Mouse (Mus musculus): Measurements from ENCODE around the gene Gbgt1. TPM values are rescaled to one million over a fixed set of nuclear protein-coding genes. Genes with fewer than 3 reads are reported as not detected.

Gbgt1 gene
- polyA plus RNA-seq, 1 experiment from 2014 or later, result 3.7 TPM

DNA sequence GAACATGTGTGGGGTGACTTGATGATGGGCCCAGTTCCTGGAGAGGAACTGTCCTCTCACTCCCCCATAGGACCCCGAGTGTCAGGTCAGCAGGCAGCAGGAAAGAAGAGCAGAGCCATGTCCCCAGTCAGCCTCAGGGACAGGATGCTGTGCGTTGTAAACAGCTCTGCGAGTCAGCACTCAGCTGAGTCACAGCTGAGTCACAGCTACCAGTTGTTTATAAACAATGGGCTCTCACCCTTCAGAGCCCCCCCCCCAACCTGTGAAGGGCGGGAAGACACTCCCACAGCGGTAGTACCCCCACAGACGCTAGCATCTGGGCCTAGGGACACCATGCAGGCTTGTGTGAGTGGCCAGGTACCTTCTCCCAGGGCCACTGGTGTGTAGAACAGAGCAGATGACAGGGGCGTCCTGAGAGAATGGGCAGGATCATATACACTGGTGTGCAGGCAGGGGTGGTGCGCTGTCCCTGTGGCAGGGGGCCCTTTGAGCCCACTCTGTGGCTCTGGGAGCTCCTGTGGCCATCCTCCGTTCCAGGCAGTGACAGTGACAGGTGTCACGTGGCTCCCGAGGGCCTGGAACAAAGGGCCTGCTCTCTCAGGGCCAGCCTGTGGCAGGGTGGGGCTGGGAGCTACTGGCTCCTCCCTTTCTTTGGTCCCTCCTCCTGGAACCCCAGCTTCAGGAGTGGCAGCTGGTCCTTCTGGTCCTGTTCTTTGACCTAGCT is 28.7 kb downstream of the Gbgt1 start:
- Histone ChIP-seq H3K4me2 (replicated peaks) (peak overlapping the region; percentile 46), H3K27me3 (replicated peaks) (no peaks in the 10 kb centered on the region), H3K36me3 (no peaks in the 10 kb centered on the region), H3K9ac (peak overlapping the region; percentile 34), H3K4me3 (replicated peaks) (no peak overlapping the region), H3K9me3 (no peaks in the 10 kb centered on the region), H3K27ac (peak overlapping the region; percentile 90), H3K4me1 (replicated peaks) (peaks cover 44% of the 10 kb centered on the region)
- peak; percentile 93 for ATAC-seq
- WGBS, result 15% methylated on average over 11 of the region's 11 CpGs

DNA sequence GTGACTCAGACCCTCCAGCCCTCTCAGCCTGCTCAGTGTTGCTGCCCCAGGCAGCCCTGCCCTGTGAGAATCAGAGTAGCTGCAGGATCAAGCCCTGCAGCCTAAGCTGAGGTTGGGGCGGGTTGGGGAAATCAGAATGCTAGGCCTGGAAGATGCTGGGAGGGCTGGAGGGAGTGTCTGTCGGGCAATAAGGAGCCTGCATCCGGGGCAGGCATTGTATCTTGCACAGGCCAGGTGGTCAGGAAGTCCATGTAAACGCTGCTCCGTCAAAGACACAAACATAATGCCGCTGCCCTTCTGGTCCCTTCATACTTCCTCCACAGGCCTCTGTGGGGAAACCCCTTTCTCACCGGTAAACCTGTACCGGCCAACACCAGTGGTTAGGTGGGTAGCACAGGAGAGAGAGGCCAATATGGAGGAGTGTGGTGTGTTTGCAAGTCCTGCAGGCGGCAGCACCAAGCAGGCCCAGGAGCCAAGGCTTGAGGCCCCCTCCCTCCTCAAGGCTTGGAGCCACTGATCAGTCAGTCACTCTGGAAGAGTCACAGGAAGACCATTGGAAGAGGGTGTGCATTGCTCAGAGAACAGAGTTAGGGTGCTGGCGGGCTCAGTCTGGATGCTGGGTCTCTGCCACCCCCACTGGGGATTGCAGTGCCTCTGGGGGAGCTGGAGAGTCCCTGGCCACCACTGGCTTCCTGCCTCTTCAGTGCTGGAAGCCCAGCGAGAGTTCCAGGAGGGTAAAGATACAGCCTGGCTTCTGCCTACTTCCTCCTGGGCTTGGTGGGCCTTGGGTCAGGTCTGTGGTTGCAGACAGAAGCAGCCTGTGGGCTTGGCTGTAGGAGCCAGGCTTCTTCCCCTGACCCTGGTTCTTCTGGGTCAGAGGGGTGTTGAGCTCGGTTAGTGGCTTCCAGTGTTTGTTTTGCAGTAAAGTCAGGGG is 29.5 kb downstream of the Gbgt1 start:
- 26% methylated on average over 12 of the region's 12 CpGs for WGBS
- H3K4me1 ChIP-seq (replicated peaks), result peaks cover 44% of the 10 kb centered on the region
- no peaks in the 10 kb centered on the region for H3K27me3 ChIP-seq (replicated peaks)
- H3K27ac ChIP-seq, result peak overlapping the region; percentile 90
- H3K9me3 ChIP-seq, result no peaks in the 10 kb centered on the region
- peak; percentile 47 for ATAC-seq
- H3K4me2 ChIP-seq (replicated peaks), result peak overlapping the region; percentile 46
- peak overlapping the region; percentile 6 for H3K9ac ChIP-seq
- no peaks in the 10 kb centered on the region for H3K36me3 ChIP-seq
- no peak overlapping the region for H3K4me3 ChIP-seq (replicated peaks)

DNA sequence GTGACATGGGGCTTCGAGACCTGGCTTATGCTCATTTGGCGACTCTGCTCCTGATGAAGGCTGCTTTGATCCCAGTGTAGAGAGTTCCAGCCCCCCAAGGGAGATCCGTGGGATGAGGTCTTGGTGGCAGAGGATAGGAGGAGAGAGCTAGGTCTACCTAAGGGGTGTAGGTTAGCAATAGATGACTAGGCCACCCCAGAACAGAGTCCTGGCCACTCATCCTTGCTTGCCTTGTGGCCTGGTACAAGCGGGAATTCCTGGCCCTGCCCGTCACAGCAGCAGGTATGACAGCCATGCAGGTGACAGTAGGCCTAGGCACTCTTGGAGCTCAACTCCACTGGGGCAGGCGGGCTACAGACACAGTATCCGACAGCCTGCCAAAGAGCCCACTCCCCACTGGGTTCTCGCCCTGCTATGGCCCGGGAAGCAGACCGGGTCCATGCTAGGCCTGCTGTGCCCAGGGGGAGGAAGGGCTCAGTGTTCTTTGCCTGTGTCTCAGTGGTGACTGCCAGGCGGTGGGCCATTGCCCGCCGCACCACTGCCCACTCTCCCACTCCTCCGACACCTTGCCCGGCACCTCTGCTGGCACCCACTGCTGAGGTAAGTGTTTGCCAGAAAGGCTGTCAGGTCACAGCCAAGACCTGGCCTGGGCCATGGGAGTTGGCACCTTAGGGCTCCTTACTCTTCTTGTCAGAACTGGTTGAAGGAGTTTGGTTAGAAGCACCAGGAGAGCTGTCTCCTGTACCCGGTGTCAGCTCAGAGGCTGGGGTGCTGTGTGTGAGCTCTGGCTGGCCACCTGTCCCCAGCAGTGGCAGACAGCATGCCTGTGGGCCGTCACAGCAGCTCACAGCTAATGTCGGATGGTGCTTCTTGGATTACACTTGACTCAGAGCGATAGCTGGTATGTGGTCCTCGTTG is 31.0 kb downstream of the Gbgt1 start:
- H3K27me3 ChIP-seq (replicated peaks), result no peaks in the 10 kb centered on the region
- no peaks in the 10 kb centered on the region for H3K36me3 ChIP-seq
- peaks cover 50% of the 10 kb centered on the region for H3K4me1 ChIP-seq (replicated peaks)
- no peak overlapping the region for H3K4me3 ChIP-seq (replicated peaks)
- no peak overlapping the region for H3K27ac ChIP-seq
- no peak overlapping the region for H3K9ac ChIP-seq
- WGBS, result 90% methylated on average over 20 of the region's 20 CpGs
- no peak overlapping the region for H3K4me2 ChIP-seq (replicated peaks)
- ATAC-seq, result no peak
- no peaks in the 10 kb centered on the region for H3K9me3 ChIP-seq

DNA sequence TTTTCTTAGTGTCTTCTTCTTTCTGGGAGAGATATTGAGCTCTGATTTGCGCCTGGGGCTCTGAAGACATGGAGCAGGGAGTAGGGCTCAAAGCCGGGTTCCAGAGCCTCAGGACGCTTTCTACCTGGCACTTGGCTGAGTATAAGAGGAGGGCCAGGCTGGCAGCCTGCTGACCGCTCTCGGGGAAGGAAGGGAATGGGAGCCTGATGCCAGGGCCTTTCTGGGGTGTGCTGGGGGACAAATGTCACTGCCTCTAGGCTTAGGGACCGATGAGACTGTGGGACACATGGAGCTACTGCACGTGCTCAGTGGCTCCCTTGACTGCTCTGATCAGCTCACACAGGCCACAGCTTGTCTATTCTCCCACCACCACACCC is 31.7 kb downstream of the Gbgt1 start:
- ATAC-seq, result no peak
- H3K36me3 ChIP-seq, result no peaks in the 10 kb centered on the region
- no peak overlapping the region for H3K4me2 ChIP-seq (replicated peaks)
- H3K9me3 ChIP-seq, result no peaks in the 10 kb centered on the region
- 93% methylated on average over 7 of the region's 7 CpGs for WGBS
- H3K27ac ChIP-seq, result no peak overlapping the region
- no peak overlapping the region for H3K9ac ChIP-seq
- no peak overlapping the region for H3K4me3 ChIP-seq (replicated peaks)
- H3K27me3 ChIP-seq (replicated peaks), result no peaks in the 10 kb centered on the region
- peaks cover 53% of the 10 kb centered on the region for H3K4me1 ChIP-seq (replicated peaks)

DNA sequence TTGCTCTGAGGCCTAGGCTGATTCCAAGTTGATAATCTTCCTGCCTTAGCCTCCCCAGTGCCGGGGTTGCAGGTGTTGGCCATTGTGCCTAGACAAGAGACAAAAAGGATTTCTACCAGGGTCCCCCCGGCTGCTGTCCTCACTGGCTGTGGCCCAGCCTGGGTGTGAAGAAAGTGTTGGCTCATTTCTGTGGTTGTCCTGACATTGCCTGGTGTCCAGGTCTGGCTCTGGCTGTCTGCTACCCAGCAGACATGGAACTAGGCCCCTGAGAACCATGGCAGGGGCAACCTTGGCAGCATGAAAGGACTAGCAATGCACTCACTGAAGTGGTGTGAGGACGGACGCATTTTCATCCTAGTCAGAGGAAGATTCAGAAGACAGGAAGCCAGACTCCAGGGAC is 33.2 kb downstream of the Gbgt1 start:
- H3K4me2 ChIP-seq (replicated peaks), result no peak overlapping the region
- no peak for ATAC-seq
- peaks cover 53% of the 10 kb centered on the region for H3K4me1 ChIP-seq (replicated peaks)
- no peak overlapping the region for H3K27ac ChIP-seq
- H3K36me3 ChIP-seq, result no peaks in the 10 kb centered on the region
- no peaks in the 10 kb centered on the region for H3K9me3 ChIP-seq
- H3K27me3 ChIP-seq (replicated peaks), result no peaks in the 10 kb centered on the region
- H3K4me3 ChIP-seq (replicated peaks), result no peak overlapping the region
- 0 out of 2 replicates have a peak overlapping the region, but pooled peaks have one; percentile 5 for H3K9ac ChIP-seq
- 75% methylated on average over 4 of the region's 4 CpGs for WGBS

DNA sequence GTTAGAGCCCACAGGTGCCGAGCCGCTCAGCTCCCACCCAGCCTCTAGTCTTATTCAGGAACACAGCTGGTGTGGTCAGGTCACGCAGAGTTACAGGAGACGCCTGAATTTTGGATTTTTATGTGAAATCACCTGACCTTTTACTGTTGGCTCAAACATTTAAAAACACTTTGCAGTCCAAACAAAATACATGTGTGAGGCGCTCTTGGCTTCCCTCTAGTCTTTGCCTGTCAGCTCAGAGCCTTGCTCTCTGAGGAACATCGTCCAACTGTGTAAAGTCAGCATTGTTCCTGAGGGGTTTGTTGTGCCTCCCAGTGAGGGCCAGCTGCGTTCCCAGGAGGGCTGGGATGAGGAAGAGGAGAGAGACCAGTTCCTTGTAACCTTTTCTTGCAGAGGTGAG is 33.6 kb downstream of the Gbgt1 start:
- Histone ChIP-seq H3K9me3 (no peaks in the 10 kb centered on the region), H3K9ac (no peak overlapping the region), H3K36me3 (no peaks in the 10 kb centered on the region), H3K4me1 (replicated peaks) (peaks cover 53% of the 10 kb centered on the region), H3K4me3 (replicated peaks) (no peak overlapping the region), H3K27ac (no peak overlapping the region), H3K27me3 (replicated peaks) (no peaks in the 10 kb centered on the region), H3K4me2 (replicated peaks) (no peak overlapping the region)
- 66% methylated on average over 7 of the region's 7 CpGs for WGBS
- ATAC-seq, result no peak

DNA sequence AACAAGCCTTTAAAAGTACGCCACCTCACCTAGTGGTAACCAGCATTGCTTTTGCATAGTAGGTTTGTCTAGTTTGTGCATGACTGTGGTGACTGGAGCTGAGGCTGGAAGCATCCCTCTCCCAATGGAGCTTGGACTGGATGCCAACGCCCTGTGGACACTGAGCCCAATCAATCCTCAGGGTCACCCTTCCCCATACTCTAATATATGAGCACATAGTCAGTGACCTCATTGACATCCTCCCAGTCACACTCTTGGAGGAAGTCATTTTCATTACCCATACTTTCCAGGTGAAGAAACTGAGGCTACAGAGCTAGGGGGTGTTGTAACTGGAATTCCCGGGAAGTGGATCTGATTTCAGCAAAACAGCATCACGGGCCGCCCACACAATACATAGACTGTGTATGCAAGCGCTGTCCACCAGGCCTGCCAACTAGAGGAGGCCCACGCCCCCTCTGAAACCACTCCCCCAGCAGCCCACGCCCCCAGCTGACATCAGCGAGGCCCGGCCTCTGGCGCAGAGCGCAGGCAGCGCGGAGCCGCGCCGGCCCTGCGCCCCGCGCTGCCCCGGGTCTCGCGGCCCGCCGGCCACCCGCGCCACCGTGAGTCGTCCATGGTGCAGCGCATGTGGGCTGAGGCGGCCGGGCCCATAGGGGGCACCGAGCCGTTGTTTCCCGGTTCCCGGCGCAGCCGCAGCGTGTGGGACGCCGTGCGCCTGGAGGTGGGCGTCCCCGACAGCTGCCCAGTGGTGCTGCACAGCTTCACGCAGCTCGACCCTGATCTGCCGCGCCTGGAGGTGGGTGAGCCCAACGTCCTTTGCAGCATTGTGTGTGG is 36.5 kb downstream of the Gbgt1 start:
- Histone ChIP-seq H3K9me3 (no peaks in the 10 kb centered on the region), H3K27ac (peak overlapping the region; percentile 77), H3K4me3 (replicated peaks) (peak overlapping the region; percentile 73), H3K9ac (peak overlapping the region; percentile 80), H3K4me2 (replicated peaks) (peak overlapping the region; percentile 84), H3K27me3 (replicated peaks) (no peaks in the 10 kb centered on the region), H3K36me3 (no peaks in the 10 kb centered on the region), H3K4me1 (replicated peaks) (peaks cover 62% of the 10 kb centered on the region)
- 3% methylated on average over 49 of the region's 49 CpGs for WGBS
- ATAC-seq, result peak; percentile 95

DNA sequence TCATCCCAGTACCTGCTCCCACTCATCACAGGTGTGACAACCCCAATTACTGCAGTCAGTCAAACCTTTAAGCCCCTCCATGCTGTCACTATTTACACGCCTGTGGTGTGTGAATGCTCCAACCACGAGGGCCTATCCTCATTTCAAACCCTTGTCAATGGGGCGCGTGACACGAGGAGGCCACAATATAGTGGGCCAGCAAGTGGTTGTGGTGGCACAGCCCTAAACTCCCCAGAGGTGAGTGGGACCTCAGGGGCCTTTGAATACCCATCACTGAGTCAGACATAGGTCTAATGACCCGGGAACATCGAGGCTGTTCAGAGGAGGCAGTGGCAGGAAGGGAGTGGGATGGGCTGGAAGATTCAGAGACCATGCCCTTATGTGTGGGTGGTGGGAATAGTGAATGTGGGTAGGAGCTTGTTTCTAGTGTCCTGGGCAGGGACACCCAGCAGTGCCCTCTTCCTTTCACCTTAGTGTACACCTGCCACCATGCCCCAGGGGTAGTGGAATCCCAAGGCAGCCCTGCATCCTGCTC is 37.3 kb downstream of the Gbgt1 start:
- H3K4me1 ChIP-seq (replicated peaks), result peaks cover 68% of the 10 kb centered on the region
- no peaks in the 10 kb centered on the region for H3K36me3 ChIP-seq
- no peak for ATAC-seq
- H3K9me3 ChIP-seq, result no peaks in the 10 kb centered on the region
- 63% methylated on average over 7 of the region's 7 CpGs for WGBS
- H3K9ac ChIP-seq, result peak overlapping the region; percentile 80
- peak overlapping the region; percentile 73 for H3K4me3 ChIP-seq (replicated peaks)
- peak overlapping the region; percentile 84 for H3K4me2 ChIP-seq (replicated peaks)
- no peaks in the 10 kb centered on the region for H3K27me3 ChIP-seq (replicated peaks)
- H3K27ac ChIP-seq, result peak overlapping the region; percentile 77

DNA sequence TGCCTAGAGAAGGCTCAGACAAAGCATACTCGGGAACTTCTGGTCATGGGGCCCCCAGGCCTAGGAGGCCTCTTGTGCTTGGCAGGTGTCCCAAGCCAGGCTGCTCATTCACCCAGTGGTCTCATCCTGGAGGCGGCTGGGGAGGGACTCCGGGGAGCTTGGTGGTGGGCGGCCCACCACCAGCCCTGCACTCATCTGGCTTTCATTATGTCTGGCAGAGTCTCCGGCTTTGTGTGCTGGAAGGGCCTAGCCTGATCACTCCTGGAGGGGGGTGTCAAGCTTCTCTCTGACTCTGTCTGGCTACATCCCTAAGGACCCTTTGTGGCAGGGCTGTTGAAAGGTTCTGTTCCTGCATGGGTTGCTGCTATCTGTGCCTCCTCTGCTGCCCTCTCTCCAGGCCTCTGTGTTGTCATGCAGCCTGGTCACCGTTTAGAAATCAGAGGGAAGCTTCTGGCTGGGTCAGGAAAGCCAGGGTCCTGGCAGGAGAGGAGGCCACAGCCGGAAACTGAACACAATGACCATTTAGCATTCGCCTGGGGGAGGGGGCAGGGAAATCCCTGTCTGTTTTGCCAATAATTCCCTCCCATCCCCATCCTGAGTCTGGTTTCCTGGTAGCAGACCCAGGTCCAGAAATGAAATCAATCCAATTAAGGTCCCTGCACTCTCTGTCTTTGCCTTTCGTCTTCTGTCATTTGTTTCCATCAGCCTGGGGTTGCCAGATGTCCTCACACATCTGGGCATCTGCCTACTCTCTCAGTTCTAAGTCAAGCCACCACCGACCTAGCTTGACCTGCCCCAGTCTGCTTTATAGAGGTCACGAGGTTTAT is 38.0 kb downstream of the Gbgt1 start:
- peaks cover 73% of the 10 kb centered on the region for H3K4me1 ChIP-seq (replicated peaks)
- 40% methylated on average over 11 of the region's 11 CpGs for WGBS
- no peak for ATAC-seq
- no peaks in the 10 kb centered on the region for H3K36me3 ChIP-seq
- no peaks in the 10 kb centered on the region for H3K27me3 ChIP-seq (replicated peaks)
- H3K4me2 ChIP-seq (replicated peaks), result peak overlapping the region; percentile 84
- H3K9ac ChIP-seq, result peak overlapping the region; percentile 80
- no peaks in the 10 kb centered on the region for H3K9me3 ChIP-seq
- H3K27ac ChIP-seq, result peak overlapping the region; percentile 77
- peak overlapping the region; percentile 73 for H3K4me3 ChIP-seq (replicated peaks)

DNA sequence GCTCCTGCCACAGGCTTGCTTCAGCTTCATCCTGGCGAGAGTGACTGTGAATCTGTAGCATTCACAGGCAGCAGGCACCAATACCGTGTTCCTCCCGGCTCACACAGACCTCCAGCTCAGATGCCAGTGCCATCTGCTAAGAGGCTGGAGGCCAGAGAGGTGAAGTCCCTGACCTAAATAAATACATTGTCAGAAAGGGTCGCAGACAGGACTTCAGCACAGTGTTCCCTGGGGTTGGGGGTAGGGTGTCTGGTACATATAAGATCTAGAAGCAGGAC is 38.5 kb downstream of the Gbgt1 start:
- 0 out of 2 replicates have a peak overlapping the region, but pooled peaks have one; percentile 80 for H3K9ac ChIP-seq
- peak overlapping the region; percentile 77 for H3K27ac ChIP-seq
- H3K27me3 ChIP-seq (replicated peaks), result no peaks in the 10 kb centered on the region
- WGBS, result 41% methylated on average over 4 of the region's 4 CpGs
- H3K4me1 ChIP-seq (replicated peaks), result peaks cover 73% of the 10 kb centered on the region
- H3K9me3 ChIP-seq, result no peaks in the 10 kb centered on the region
- no peak overlapping the region for H3K4me3 ChIP-seq (replicated peaks)
- no peaks in the 10 kb centered on the region for H3K36me3 ChIP-seq
- no peak for ATAC-seq
- peak overlapping the region; percentile 84 for H3K4me2 ChIP-seq (replicated peaks)
